Mouse (Mus musculus): ENCODE measurements around the gene Arhgap6. TPM values are rescaled to one million over a fixed set of nuclear protein-coding genes. Genes with fewer than 3 reads are reported as not detected.

Arhgap6 gene
- 1.1 and 1.6 TPM in 2 replicates for polyA plus RNA-seq (2016; fragmentation: Nextera tagmentation; extraction: Ambion mirVana)

- no peaks in the 10 kb centered on the region for H3K36me3 ChIP-seq
- H3K4me3 ChIP-seq, result peak within 1 kb of the TSS; percentile 45
- 0 out of 2 replicates have a peak within 1 kb of the TSS, but pooled peaks have one; percentile 31 for H3K9ac ChIP-seq (replicated peaks)
- ATAC-seq (ENCODE audit: low FRiP score, low read depth), result peak; percentile 51
- H3K27me3 ChIP-seq, result peaks cover 61% of the 10 kb centered on the region
- peaks cover 3% of the 10 kb centered on the region; the same call in 1 of the 2 replicates for H3K4me1 ChIP-seq
- no peaks in the 10 kb centered on the region for H3K9me3 ChIP-seq
- H3K27ac ChIP-seq (replicated peaks), result no peak within 1 kb of the TSS
- peak within 1 kb of the TSS; percentile 70 for H3K4me2 ChIP-seq (replicated peaks)
- 22% methylated on average over 42 of the region's 48 CpGs for WGBS
Measured at GRCm38 (mm10) chrX:168794974-168795858, at the start of gene Arhgap6. Arhgap6 (plus strand) TSS chrX:168795099.

- Histone ChIP-seq H3K4me3 (no peak overlapping the region), H3K4me2 (replicated peaks) (no peak overlapping the region), H3K27ac (replicated peaks) (no peak overlapping the region), H3K27me3 (peaks cover 10% of the 10 kb centered on the region; the same call in 1 of the 2 replicates), H3K9ac (replicated peaks) (no peak overlapping the region), H3K4me1 (no peaks in the 10 kb centered on the region), H3K36me3 (no peaks in the 10 kb centered on the region), H3K9me3 (no peaks in the 10 kb centered on the region)
- 52% methylated on average over 2 of the region's 2 CpGs for WGBS
- ATAC-seq (ENCODE audit: low FRiP score, low read depth), result no peak
Measured at GRCm38 (mm10) chrX:168747011-168747410, 47.9 kb upstream of the Arhgap6 start.

- Histone ChIP-seq H3K4me2 (replicated peaks) (peak overlapping the region; percentile 70), H3K27ac (replicated peaks) (no peak overlapping the region), H3K4me3 (peak overlapping the region; percentile 45), H3K36me3 (no peaks in the 10 kb centered on the region), H3K4me1 (peaks cover 3% of the 10 kb centered on the region; the same call in 1 of the 2 replicates), H3K27me3 (peaks cover 65% of the 10 kb centered on the region), H3K9ac (replicated peaks) (no peak overlapping the region), H3K9me3 (no peaks in the 10 kb centered on the region)
- ATAC-seq (ENCODE audit: low FRiP score, low read depth), result peak; percentile 73
- 18% methylated on average over 55 of the region's 55 CpGs for WGBS
Measured at GRCm38 (mm10) chrX:168795859-168796848, 1.3 kb downstream of the Arhgap6 start.

GRCm38 (mm10) chrX:168804677-168805076, 9.8 kb downstream of the Arhgap6 start:
- no peak overlapping the region for H3K4me3 ChIP-seq
- peaks cover 18% of the 10 kb centered on the region; the same call in 1 of the 2 replicates for H3K27me3 ChIP-seq
- ATAC-seq (ENCODE audit: low FRiP score, low read depth), result no peak
- no peaks in the 10 kb centered on the region for H3K4me1 ChIP-seq
- no peak overlapping the region for H3K27ac ChIP-seq (replicated peaks)
- H3K9me3 ChIP-seq, result no peaks in the 10 kb centered on the region
- WGBS, result 92% methylated on average over 2 of the region's 2 CpGs
- no peaks in the 10 kb centered on the region for H3K36me3 ChIP-seq
- no peak overlapping the region for H3K9ac ChIP-seq (replicated peaks)
- no peak overlapping the region for H3K4me2 ChIP-seq (replicated peaks)

GRCm38 (mm10) chrX:168810513-168811265, 15.8 kb downstream of the Arhgap6 start:
- Histone ChIP-seq H3K4me3 (no peak overlapping the region), H3K27me3 (peaks cover 10% of the 10 kb centered on the region), H3K4me1 (no peaks in the 10 kb centered on the region), H3K9ac (replicated peaks) (no peak overlapping the region), H3K4me2 (replicated peaks) (no peak overlapping the region), H3K9me3 (no peaks in the 10 kb centered on the region), H3K27ac (replicated peaks) (no peak overlapping the region), H3K36me3 (no peaks in the 10 kb centered on the region)
- WGBS, result 76% methylated on average over 3 of the region's 3 CpGs
- no peak for ATAC-seq (ENCODE audit: low FRiP score, low read depth)

GRCm38 (mm10) chrX:168818858-168819257, 24.0 kb downstream of the Arhgap6 start:
- H3K27me3 ChIP-seq, result peaks cover 11% of the 10 kb centered on the region
- WGBS, result 78% methylated on average over 3 of the region's 3 CpGs

DNA sequence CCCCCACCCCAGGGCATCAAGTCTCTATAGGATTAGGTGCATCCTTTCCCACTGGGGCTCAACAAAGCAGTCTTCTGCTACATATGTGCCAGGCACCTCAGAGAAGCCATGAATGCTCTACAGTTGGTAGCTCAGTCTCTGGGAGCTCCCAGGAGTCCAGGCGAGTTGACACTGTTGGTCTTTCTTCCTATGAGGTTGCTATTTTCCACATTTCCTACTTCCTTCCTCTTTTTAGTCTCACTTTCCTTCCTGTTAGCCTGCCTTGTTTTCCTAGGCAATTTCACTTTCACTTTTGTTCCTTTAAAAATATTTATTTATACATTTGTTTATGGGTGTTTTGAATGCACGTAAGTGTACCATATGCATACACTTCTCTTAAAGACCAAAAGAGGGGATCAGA, 29.3 kb downstream of the Arhgap6 start:
- Histone ChIP-seq H3K36me3 (no peaks in the 10 kb centered on the region), H3K4me1 (no peaks in the 10 kb centered on the region), H3K4me3 (no peak overlapping the region), H3K4me2 (replicated peaks) (no peak overlapping the region), H3K27ac (replicated peaks) (no peak overlapping the region), H3K9me3 (no peaks in the 10 kb centered on the region), H3K27me3 (peaks cover 15% of the 10 kb centered on the region), H3K9ac (replicated peaks) (no peak overlapping the region)
- WGBS, result 77% methylated on average over 2 of the region's 2 CpGs
- ATAC-seq (ENCODE audit: low FRiP score, low read depth), result no peak

More at GRCm38 (mm10) chrX:168818858-168819257, 24.0 kb downstream of the Arhgap6 start:
- Histone ChIP-seq H3K4me1 (no peaks in the 10 kb centered on the region), H3K4me2 (replicated peaks) (no peak overlapping the region), H3K36me3 (no peaks in the 10 kb centered on the region), H3K27ac (replicated peaks) (no peak overlapping the region), H3K4me3 (no peak overlapping the region), H3K9me3 (no peaks in the 10 kb centered on the region), H3K9ac (replicated peaks) (no peak overlapping the region)
- no peak for ATAC-seq (ENCODE audit: low FRiP score, low read depth)

- ATAC-seq (ENCODE audit: low FRiP score, low read depth), result no peak
- Histone ChIP-seq H3K4me1 (no peaks in the 10 kb centered on the region), H3K36me3 (no peaks in the 10 kb centered on the region), H3K4me2 (replicated peaks) (no peak overlapping the region), H3K9me3 (no peaks in the 10 kb centered on the region), H3K9ac (replicated peaks) (no peak overlapping the region), H3K27me3 (peaks cover 28% of the 10 kb centered on the region; the same call in 1 of the 2 replicates), H3K4me3 (no peak overlapping the region), H3K27ac (replicated peaks) (no peak overlapping the region)
- 92% methylated on average over 5 of the region's 5 CpGs for WGBS
Measured at GRCm38 (mm10) chrX:168832343-168832742, 37.4 kb downstream of the Arhgap6 start.

DNA sequence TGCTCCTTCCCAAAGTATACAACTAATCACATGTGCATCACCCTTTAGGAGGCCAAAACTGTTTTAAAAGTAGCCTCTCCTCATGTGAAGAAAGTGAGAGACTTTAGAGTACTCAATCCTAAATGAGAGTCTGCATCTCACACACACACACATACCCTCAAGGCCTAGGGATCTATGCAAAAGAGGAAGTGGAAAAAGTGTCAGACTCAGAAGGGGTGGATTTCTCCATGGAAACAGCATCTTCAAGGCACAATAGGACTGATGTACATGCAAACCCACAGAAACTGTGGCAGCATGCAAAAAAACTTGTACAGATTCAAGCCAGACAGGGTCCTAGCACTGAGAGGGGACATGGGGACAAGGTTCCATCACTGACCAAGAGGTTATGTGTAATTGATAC, 53.2 kb downstream of the Arhgap6 start:
- Histone ChIP-seq H3K4me3 (no peak overlapping the region), H3K9me3 (no peaks in the 10 kb centered on the region), H3K27ac (replicated peaks) (no peak overlapping the region), H3K4me1 (no peaks in the 10 kb centered on the region), H3K36me3 (no peaks in the 10 kb centered on the region), H3K4me2 (replicated peaks) (no peak overlapping the region), H3K27me3 (peaks cover 10% of the 10 kb centered on the region), H3K9ac (replicated peaks) (no peak overlapping the region)
- no peak for ATAC-seq (ENCODE audit: low FRiP score, low read depth)

- Histone ChIP-seq H3K4me1 (no peaks in the 10 kb centered on the region), H3K4me3 (no peak overlapping the region), H3K9me3 (no peaks in the 10 kb centered on the region), H3K27me3 (no peaks in the 10 kb centered on the region), H3K36me3 (no peaks in the 10 kb centered on the region), H3K4me2 (replicated peaks) (no peak overlapping the region), H3K9ac (replicated peaks) (no peak overlapping the region), H3K27ac (replicated peaks) (no peak overlapping the region)
- ATAC-seq (ENCODE audit: low FRiP score, low read depth), result no peak
- WGBS, result 73% methylated on average over 1 of the region's 1 CpGs
Measured at GRCm38 (mm10) chrX:168874688-168875087, 79.8 kb downstream of the Arhgap6 start.

DNA sequence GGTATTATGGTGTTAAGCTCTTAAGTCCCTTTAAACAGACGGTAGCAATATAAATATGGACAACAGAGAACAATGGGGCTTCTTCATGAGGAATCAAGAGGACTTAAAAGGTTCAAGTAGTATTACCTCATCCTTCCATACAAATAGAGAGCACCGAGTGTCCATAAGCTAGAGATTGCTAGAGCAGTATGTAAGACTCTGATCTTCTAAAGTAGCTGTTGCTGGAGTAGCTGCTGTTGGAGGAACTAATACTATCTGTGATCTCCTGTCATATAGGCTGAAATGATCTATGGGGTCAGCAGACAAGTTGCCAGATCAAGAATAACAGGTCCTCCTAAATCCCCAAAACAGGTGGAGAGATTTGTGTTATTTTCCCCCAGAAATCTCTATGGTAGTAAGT, 108.7 kb downstream of the Arhgap6 start:
- Histone ChIP-seq H3K4me2 (replicated peaks) (no peak overlapping the region), H3K27me3 (peaks cover 16% of the 10 kb centered on the region; the same call in 1 of the 2 replicates), H3K9ac (replicated peaks) (no peak overlapping the region), H3K4me3 (no peak overlapping the region), H3K27ac (replicated peaks) (no peak overlapping the region), H3K4me1 (no peaks in the 10 kb centered on the region), H3K36me3 (no peaks in the 10 kb centered on the region), H3K9me3 (no peaks in the 10 kb centered on the region)
- 62% methylated on average over 2 of the region's 2 CpGs for WGBS
- ATAC-seq (ENCODE audit: low FRiP score, low read depth), result no peak
